Mouse (Mus musculus): ENCODE data around the gene Mmrn1.

GRCm38 (mm10) chr6:60994114-60994513 lies 69.3 kb downstream of the Mmrn1 start:
- TF ChIP-seq POLR2AphosphoS2 (IDR thresholded peaks at IDR 0.05; ENCODE audit: insufficient read length, low read depth) (no peak), TCF12 (IDR thresholded peaks at IDR 0.05; ENCODE audit: insufficient read depth, poor library complexity, severe bottlenecking) (no peak), POLR2A (IDR thresholded peaks at IDR 0.05; ENCODE audit: insufficient read length, low read depth) (no peak)

Data from myocyte (in vitro differentiated cells).